Mouse (Mus musculus) 416B (cell line): ENCODE measurements around the gene Tmem81.
A peak's percentile ranks its signal among the peaks of the same experiment; 100 is the strongest.

Experiments used
- DNase-seq: peaks from one replicate; pipeline ENCODE4 v3.0.0; 2011; ENCODE audit warnings: low read depth

The Tmem81 gene

DNA sequence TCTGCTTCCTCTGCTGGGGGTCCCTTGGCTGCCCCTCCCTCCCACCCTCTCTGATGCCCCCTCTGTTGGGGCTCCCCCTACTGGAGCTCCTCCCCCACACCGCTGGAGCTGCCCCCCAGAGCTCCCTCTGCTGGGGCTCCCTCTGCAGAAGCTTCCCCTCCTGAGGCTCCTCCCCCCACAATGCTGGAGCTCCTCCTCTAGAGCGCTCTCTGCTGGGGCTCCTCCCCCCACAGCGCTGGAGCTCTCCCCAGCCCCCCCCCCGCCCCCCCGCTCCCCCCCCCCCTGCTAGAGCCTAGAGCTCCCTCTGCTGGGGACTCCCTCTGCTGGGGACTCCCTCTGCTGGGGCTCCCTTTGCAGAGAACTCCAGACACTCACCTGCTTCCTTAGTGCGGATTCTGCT lies 14.7 kb downstream of the Tmem81 start:
- DNase-seq: peak; percentile 69

DNA sequence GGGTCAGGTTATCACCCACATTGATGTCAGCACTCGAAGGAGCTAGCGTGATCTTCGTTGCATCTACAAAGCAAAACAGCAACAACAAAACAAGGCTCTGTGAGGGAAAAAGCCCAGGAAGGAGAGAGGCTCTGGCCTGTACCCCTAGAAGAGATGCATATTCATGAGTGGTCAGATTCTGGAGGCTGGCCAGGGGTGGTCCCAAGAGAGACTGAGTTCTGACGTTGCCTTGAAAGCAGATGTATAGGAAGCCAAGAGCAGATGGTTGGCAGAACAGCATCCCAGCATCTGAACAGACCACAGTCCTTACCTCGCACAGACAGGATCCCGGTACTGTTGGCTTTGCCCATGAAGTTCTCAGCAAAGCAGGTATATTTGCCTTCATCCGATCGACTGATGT lies 17.0 kb downstream of the Tmem81 start:
- DNase-seq: no peak

DNA sequence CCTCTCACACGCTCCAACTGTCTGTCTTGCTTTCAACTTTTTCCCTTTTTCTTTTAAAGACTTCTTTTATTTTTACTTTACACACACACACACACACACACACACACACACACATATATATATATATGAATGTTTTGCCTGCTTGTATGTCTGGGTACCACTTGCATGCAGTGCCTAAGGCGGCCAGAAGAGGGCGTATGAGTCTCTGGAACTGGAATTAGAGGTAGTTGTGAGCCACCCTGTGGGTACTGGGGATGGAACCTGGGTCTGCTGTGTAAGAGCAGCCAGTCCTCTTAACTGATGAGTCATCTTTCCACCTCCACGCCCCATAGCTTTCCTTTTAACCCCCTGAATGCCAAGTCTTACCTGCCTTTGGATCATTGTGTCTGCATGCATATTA lies 17.9 kb downstream of the Tmem81 start:
- DNase-seq: peak; percentile 66

DNA sequence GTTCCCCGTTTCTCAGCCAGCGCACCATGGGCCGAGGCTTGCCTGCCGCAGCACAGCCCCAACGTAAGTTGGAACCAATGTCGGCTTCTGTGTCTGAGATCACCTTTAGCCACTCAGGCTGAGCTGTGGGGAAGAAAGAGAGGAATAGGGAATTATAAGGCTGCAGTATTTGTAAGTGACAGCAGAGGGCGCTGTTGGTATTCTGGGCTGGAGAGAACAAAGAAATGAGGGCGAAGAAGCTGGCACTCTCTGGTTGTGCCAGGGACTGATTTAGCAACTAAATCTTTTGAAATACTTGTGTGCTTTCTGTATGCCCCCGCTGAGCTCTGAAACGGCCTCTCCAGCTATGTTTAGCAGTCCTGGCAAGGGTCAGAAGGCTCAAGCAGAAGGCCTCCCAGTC lies 19.8 kb downstream of the Tmem81 start:
- peak; percentile 68 for DNase-seq

DNA sequence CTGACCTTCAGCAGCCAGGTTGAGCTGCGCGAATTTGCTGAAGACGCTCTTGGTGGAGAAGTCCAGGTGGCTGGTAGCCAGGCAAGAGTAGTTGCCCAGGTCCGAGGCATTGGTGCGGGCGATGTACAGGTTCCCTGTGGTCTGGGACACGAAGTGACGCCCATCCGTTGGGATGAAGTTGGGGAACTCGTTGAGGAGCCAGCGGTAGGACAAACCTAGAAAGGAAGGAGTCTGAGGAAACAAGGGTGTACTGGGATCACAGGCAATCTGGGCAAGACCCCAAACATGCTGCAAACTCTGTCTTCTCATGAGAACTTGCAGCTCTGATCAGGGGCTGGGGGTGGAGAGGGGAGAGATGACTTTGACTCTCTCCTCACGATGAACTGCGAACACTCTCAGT lies 22.0 kb downstream of the Tmem81 start:
- no peak for DNase-seq

DNA sequence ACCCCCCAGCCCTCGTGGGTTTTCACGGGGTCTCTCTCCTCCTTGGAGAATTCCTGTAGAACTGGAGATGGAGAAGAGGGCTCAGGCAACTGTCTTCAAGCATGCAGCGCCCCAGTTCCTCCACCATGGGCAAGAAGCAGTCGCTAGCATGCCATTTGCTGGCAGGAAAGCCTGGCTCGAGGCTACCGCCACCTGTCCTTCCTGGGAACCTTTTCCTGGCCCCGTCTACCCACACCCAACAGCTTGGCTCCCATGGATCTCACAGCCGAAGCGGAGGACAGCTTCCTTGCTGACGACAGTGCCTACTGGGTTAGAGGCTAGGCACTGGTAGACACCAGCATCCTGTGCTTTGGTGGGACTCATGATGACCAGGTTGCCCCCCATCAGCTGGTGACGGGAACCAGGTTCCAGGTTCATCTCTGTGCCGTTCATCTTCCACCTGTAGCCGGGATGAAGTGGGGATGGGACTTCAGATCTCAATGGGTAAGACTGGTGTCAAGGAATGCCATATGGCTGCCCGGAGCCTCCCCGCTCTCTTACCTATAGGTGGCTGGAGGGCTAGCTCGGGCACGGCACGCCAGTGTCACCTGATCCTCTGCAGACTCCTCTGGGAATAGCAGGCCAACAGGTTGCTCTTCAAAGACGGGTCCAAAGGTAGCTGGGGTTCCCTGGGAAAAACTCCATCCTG lies 22.8 kb downstream of the Tmem81 start:
- DNase-seq: no peak

DNA sequence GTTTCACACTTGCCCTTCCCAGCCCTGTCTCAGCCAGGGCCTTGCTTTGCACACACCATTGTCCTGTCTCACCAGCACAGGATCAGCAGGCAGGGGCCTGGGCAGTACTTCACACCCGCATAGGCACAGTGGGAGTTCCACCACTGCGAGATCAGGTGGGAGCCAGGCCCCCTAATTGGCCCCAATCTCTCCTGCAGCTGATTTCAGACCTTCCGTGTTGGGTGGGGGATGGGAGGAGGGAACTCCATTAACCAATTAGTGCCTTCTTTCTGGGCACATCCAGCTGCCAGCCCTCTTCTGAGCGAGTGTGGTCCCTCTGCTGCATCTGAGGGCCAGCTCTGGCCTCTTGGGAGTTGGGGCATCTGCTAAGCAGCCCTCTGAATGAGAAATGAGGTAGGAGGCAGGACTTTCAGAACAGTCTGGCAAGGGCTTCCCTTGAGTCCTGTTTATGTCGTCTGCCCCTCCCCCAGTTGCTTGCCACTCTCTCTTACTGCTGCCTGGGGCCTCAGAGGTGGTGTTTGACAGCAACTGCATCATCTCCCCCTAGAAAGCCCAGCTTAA lies 24.7 kb downstream of the Tmem81 start:
- no peak for DNase-seq

DNA sequence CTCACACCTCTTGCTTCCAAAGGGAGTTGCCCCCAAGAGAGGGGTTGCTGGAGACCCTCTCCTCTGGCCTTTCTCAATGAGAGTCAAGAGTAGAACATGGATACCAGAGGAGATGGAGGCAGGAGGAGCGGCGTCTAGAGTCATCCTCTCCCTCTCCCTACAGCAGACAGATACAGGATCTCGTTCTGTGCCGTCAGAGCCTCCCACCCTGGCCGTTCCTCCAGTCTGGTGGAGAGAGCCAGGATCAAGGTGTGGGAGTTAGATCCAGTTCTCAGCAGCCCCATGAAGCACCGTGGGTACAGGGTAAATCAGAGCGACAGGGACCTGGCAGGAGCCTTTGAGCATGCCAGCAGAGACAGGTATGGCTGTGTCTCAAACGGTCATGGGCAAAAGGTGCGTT lies 26.5 kb downstream of the Tmem81 start:
- no peak for DNase-seq

DNA sequence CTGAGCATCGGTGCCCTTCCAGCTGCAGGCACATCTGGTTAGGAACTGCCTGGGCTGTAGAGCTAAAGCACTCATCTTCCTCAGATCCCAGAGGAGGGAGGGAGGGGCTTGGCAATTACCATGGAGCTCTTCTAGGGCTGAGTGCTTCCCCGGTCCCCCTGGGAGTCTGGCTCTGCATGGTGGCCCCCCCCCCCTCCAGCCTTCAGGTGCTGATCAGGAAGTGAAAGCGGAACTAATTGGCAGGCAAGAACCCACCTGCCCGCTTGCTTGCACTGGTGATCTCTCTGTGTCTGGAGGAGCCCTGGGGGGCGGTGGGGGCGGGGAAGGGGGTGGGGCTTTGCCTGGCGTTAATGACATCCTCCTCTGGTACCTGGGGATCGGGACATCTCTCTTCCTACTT lies 27.8 kb downstream of the Tmem81 start:
- DNase-seq: no peak

DNA sequence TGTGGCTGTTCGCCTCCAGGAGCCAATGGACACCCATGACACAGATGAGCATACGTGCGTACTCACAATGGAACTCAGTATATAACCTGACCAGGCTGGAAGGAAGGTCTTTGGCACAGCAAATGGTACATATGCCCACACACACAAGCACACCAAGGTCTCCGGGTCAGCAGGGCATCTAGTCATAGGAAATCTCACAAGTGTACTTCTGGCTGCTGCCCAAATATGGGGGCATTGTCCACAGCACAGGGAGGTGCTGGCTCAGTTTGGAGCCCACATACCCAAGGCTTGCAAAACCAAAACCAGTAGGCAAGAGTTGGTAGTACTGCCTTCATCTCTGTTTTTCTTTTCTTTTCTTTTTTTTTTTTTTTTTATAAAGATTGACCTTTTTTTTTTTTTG lies 29.5 kb downstream of the Tmem81 start:
- DNase-seq: no peak

DNA sequence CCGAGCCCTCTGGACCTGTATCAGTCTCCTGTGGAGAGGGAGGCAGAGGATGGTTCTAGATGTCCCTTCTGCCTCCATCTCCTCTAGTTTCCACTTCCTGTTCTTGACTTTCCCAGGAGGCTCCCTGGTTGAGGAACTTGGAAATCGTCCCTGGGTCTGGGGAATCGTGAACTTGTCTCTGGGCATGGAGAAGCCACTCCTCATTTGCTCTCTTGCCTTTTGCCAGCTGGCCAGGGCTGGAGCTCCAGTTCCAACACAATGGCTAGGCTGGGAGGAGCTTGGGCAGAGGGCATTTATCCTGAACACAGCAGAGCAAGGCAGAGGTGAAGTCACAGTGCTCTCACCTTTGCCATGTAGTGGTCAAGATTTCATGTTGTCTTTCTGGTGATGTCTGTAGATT lies 30.4 kb downstream of the Tmem81 start:
- DNase-seq: no peak

DNA sequence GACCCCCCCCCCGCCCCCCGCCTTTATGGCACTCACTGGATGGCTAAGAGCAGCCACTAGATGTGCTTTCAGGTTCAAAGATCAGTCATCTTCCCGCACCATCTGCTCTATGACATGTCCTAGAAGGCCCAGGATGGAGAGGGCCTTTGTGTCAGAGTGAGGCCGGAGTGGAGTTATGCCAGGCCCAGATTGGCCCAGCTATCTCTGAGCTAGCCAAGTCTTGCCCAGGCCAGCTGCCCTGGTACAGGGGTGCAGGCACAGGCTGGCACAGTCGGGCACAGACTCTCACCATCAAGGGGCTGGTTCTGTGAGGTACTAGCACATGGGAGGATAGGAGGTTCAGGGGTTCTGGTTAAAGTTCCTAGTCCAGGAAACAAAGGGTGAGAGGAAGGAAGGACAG lies 31.7 kb downstream of the Tmem81 start:
- DNase-seq: no peak

DNA sequence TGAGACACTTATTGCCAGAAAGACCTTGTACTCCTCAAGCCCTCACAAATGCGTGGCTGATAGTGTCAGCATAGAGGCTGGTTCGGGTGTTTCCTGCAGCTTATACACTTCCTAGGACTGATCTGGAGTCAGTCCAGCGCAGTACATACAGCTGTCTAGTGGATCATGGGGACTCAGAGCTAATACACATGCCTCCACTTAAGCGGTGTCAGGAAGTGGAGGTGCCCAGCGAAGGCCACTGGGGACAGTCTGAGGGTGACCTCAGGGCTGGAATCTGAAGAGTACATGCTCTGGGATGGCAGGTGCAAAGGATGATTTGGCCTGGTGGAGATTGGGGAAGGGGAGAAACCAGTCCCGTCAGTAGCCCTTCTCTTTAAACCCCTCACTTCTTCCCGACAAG lies 34.7 kb downstream of the Tmem81 start:
- DNase-seq: no peak

DNA sequence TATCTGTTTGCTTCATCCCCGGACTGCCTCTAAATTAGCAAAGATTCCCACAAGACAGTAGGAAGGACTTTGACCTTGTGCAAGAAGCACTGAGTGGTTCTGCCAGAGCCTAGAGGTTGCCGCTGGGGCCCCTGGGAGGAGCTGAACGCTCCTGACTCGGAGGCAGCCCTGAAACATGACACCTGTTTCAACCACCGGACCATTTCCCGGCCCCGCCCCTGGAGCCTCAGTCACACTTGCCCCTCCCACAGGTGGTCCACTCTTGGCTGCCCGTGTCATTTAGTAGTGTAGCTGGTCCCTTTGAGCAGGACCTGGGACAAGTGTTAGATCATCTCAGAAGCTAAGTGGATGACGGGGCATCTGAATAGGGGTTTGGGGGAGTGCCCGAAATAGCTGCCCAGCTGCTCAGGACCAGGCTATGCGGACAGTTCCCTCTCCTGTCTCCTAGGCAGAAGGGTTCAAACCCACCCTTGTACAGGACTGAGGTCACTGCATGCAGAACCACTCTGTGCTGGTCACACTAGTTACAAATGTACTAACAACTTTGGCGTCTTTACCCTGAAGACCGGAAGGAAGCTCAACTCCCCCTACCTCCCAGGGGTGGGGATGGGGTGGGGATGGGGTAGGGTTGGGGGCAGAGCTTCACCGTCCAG lies 35.3 kb downstream of the Tmem81 start:
- peak; percentile 79 for DNase-seq

DNA sequence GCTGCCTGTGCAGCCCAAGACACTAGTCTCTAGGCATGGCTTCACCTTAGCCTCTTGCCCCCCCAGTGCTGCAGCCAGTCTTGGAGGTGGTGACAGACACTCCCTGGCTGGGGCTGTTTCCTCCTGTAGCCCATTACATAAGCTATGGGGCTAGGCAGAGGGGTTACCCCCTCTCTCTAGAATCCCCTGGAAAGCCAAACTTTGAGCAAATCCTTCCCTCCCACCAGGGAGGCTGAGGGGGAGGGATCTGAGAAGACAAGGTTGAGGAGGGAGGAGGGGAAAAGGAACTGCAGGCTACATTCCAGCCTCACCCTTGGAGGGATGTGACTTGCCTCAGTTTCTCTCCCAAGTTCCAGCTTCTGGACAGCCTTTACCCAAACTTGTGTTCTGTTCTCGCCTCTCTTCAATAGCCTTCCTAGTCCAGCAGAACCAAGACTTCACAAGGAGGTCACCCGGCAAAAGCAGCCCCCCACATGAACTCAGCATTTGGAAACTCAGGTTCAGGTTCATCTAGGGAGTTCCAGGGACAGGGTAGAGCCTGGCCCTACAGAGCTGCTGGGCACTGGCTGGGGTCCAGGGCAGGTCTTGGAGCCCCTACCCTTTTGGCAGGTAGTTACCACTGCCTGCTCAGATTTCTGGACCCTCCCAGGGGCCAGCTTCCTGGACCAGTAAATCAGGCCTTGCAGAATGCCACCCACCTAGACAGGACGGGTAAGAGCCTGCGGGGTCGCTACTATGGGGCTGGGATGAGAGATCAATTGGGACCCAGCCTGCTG lies 36.0 kb downstream of the Tmem81 start:
- DNase-seq: no peak

DNA sequence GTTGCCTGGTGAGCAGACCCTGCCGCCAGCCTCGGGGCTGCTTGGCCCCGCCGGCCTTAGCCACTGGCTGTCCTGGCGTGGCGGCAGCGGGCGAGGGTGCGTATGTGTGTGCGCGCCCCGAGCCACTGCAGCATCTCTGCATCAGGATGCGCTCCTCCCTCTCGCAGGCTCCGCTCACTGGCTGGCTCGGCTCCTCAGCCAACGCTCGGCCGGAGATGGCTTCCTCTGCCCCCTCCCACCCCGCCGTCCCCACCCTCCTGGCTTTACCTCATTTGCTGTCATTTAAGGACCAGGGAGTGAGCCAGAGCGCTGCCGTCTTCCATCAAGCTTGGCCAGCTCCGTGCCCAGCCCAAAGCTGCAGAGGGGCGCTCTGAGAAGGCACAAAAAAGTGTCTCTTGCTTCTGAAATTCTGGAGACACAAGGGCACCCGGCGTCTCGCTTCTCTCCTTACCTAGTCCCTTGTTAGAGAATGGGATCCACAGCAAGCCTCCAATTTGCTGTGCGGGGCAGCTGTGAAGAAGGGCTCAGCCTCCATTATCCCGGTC lies 36.8 kb downstream of the Tmem81 start, which contains the start of gene Cntn2:
Cntn2 (minus strand) TSS at position 495 of the 545 bp plus-strand sequence.
- DNase-seq: no peak

DNA sequence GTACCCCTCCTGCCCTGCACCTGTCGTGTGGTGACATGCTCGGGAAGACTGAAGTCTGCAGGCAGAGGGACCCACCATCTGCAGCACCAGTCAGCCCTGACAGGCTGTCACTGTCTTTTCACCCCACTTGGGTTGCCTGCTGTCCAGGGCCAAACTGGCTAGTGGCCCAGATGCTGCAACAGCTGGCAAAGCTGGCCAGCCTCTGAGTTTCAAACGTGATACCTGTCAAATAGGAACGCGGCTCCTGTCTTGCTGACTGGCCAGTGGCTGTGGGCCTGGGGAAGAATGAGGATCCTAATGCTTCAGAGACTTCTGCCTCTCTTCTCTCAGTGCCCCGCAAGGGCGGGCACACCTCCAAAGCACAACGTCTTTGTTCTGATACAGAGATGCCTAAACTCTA lies 37.8 kb downstream of the Tmem81 start:
- no peak for DNase-seq

DNA sequence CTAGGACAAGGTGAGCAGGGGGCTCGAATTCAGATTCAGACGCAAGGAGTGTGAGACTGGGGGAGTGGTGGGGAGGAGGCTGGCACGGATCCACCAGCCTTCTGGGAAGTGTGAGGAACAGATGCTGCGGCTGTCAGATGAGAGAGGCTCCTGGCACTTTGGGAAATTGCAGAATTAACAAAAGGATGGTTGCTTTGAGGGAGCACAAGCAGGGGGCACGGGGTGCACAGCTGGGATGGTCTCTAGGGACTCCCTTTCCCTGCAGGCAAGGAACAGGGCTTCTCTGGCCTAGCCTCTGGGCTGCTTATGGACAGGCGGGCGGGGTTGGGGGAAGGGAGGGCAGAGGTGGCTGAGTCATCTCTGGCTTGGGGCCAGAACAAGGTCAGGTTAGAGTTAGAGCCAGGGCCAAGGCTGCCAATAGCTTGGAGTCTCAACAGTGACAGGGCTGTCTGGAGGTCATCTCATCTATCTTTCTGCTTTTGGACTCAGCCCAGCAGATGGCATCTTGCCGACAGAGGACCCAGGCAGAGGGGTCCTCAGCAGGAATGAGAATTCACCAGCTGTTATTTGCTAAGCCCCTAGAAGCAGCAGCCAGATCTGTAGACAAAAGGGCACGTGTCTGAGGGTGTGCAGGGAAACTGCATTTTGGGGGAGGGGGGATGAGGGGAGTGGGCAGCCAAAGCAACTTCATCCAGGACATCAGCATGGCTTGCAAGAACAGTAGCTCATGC lies 52.0 kb downstream of the Tmem81 start:
- peak; percentile 77 for DNase-seq
